Mouse (Mus musculus) adrenal gland, adult (tissue): ENCODE measurements at regions not wholly inside any gene's neighbourhood (a gene's known extent, or its start where the extent isn't known, plus 50 kb on each side); places are given as distances from the start of the nearest gene placed in this dataset.

Experiments used
- DNase-seq, 2 experiments: peaks; one replicate each; pipeline ENCODE4 v3.0.0; 2022 to 2023; ENCODE audit warnings: low spot score in 1 of 2; ENCODE audit not compliant: inconsistent age in 2 of 2

DNA sequence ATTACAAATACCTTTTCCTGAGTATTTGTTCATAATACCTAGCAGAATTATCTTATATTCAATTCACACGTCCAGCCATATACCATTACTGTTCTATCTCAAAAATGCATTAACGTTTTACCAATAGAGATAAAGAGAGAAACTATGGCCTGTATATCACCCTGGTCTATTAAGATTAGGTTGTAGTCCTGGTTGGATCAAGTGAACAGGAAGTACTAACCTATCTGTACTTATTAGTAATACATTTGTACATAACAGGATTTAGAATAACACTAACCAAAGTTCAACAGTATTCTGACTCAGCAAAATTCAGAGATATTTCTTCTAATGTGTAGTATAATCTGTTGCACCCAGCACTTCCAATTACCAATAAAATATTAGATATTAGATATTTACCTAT lies 1208.9 kb downstream of the Brinp3 start:
- no peak for DNase-seq

- DNase-seq, result no peak
These were observed 1235.4 kb downstream of the Brinp3 start for GRCm38 (mm10) chr1:147729930-147730329.

- DNase-seq, result no peak
These were observed 1271.5 kb downstream of the Brinp3 start for GRCm38 (mm10) chr1:147766094-147766493.

DNA sequence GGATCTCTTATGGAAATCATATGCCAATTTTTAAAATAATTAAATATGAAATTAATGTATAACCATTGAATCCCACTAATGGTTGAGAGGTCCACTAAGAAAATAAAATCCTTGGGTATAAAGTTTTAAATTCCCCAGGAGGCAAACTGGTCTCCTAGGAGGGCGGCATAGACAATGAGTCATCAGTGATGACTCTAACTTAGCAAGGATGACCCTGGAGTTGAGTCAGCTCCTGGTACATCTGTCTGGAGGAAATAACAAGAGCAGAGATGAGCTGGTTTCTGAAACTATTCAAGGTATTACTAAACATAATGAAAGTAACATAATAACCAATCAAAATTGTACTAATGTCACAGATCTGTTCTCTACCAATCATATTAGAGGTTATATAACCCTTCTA lies 1308.2 kb downstream of the Brinp3 start:
- peak in 1 of 2 experiments; percentile 18 for DNase-seq
